In the genomic region with DNA sequence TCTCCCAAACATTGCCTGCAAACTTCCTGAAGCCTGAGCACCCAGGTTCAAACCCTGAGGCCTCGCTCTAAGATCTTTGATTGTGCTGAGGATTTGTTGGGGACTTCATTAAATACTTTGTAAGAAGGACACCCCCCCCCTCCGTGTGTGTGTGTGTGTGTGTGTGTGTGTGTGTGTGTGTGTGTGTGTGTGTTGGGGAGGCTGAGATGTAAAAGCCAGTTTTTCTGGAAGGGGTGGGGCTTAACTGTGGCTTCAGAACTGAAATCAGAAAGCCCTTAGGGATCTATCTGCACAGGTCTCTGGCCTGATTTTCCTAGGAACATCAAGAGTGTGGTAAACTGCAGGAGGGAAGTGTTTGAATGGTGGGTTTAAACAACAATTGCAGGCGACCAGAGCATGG, we compare ENCODE assay signal across 9 mouse cellular contexts. TPM values are rescaled to one million over a fixed set of nuclear protein-coding genes. Genes with fewer than 3 reads are reported as not detected.
DNase-seq lines count a peak whose midpoint lies in the region; ATAC-seq and TF ChIP-seq lines count a peak whose summit lies in the region.
"Had no signal": no experiment of that assay in that cellular context is flagged by ENCODE, and none has a peak within 500 bp of the region (broad histone marks: within the 10 kb centered on the region; RNA-seq: fewer than 3 reads in every experiment).

No protein-coding gene starts in this region.

- H3K36me3 ChIP-seq in hindbrain, embryonic 12.5 days = no peaks in the 10 kb centered on the region
- H3K36me3 ChIP-seq in neural tube, embryonic 12.5 days = no peaks in the 10 kb centered on the region

- WGBS in cerebellum, adult 2 months = 57% methylated on average over 3 of the region's 3 CpGs
- WGBS in hindbrain, embryonic 12.5 days = 24% methylated on average over 3 of the region's 3 CpGs
- WGBS in neural tube, embryonic 12.5 days = 25% methylated on average over 3 of the region's 3 CpGs

- ATAC-seq in hindbrain, embryonic 12.5 days (ENCODE audit: low FRiP score) = no peak; the same call in 1 of the 2 replicates
- no peak for ATAC-seq in neural tube, embryonic 12.5 days (ENCODE audit: low FRiP score, low read depth)

- intact Hi-C loops in left cerebral cortex, postnatal 25 days (cut with DNase I) = loop anchor here (5.0 kb wide), 1 partner anchor 200 kb away; no protein-coding TSS in a partner anchor
- intact Hi-C loops in left cerebral cortex, postnatal 4 days (cut with DNase I) = no loop called here

- peak overlapping the region; percentile 94 for H3K4me2 ChIP-seq in hindbrain, embryonic 12.5 days (replicated peaks)
- H3K4me2 ChIP-seq in neural tube, embryonic 12.5 days (replicated peaks) = peak overlapping the region; percentile 98

- H3K27ac ChIP-seq in cerebellum, adult 2 months (ENCODE audit: insufficient read depth, low read length) = no peak overlapping the region
- H3K27ac ChIP-seq in hindbrain, embryonic 12.5 days = no peak overlapping the region
- no peak overlapping the region for H3K27ac ChIP-seq in neural tube, embryonic 12.5 days

- H3K4me1 ChIP-seq in cerebellum, adult 2 months (ENCODE audit: control insufficient read depth, insufficient read depth, low read length) = no peaks in the 10 kb centered on the region
- peaks cover 21% of the 10 kb centered on the region for H3K4me1 ChIP-seq in hindbrain, embryonic 12.5 days
- peaks cover 26% of the 10 kb centered on the region for H3K4me1 ChIP-seq in neural tube, embryonic 12.5 days

- peak in 1 of 2 experiments; percentile 12 for DNase-seq in cerebellum, adult 2 months
- DNase-seq in cerebellum, adult 8-10 months = no peak
- DNase-seq in left cerebral cortex, postnatal 25 days (ENCODE audit: low spot score in 2 of 2) = peak; percentile 16 to 30
- no peak for DNase-seq in left cerebral cortex, postnatal 4 days
- DNase-seq in T-cell, adult 2 months (ENCODE audit: low spot score) = no peak
- DNase-seq in adrenal gland, adult 2 months = no peak

- no peak for TF ChIP-seq POLR2A in cerebellum, adult 2 months (IDR thresholded peaks at IDR 0.05; ENCODE audit: borderline replicate concordance, insufficient read depth, low read length)

- peak overlapping the region; percentile 70 for H3K4me3 ChIP-seq in cerebellum, adult 2 months (replicated peaks; ENCODE audit: insufficient read depth, low read depth, low read length)
- H3K4me3 ChIP-seq in hindbrain, embryonic 12.5 days = peak overlapping the region; percentile 67
- H3K4me3 ChIP-seq in neural tube, embryonic 12.5 days = peak overlapping the region; percentile 55

- H3K9ac ChIP-seq in hindbrain, embryonic 12.5 days = peak overlapping the region; percentile 64
- H3K9ac ChIP-seq in neural tube, embryonic 12.5 days = no peak overlapping the region

- TF ChIP-seq CTCF in cerebellum, adult 2 months (IDR thresholded peaks at IDR 0.05; ENCODE audit: borderline replicate concordance, insufficient read depth, low read depth, low read length) = no peak

- no peaks in the 10 kb centered on the region for H3K9me3 ChIP-seq in hindbrain, embryonic 12.5 days (replicated peaks)
- no peaks in the 10 kb centered on the region for H3K9me3 ChIP-seq in neural tube, embryonic 12.5 days

- H3K27me3 ChIP-seq in cerebellum, adult 2 months (ENCODE audit: control insufficient read depth, insufficient read depth, low read length) = no peaks in the 10 kb centered on the region
- peaks cover 57% of the 10 kb centered on the region for H3K27me3 ChIP-seq in hindbrain, embryonic 12.5 days
- H3K27me3 ChIP-seq in neural tube, embryonic 12.5 days (replicated peaks) = peaks cover 42% of the 10 kb centered on the region

RNA-seq across cellular contexts. Expression of gene Pgr, which starts 2.6 kb away (rescaled TPM):
- 3.0 and 3.2 TPM in 2 replicates for polyA plus RNA-seq in cerebellum, adult 2 months (2012; rRNA removed)
- 10 to 100 TPM; 19.2 to 20.1 TPM for total RNA-seq in left cerebral cortex, postnatal 25 days (2021)
- 1 to 10 TPM; 6.2 to 6.3 TPM for total RNA-seq in left cerebral cortex, postnatal 4 days (2021)
- polyA plus RNA-seq in hindbrain, embryonic 12.5 days (2016; fragmentation: Nextera tagmentation; extraction: Ambion mirVana) = 0.59 and 0.87 TPM in 2 replicates
- polyA plus RNA-seq in neural tube, embryonic 12.5 days (2016; fragmentation: Nextera tagmentation; extraction: Ambion mirVana) = 0.66 and 0.89 TPM in 2 replicates
- under 1 TPM; 0.14 to 0.38 TPM for total RNA-seq in adrenal gland, adult 2 months (2021)
- 0.29 and 0.35 TPM in 2 replicates for polyA plus RNA-seq in adrenal gland, adult 2 months (2012; rRNA removed)
- polyA plus RNA-seq: liver, embryonic 16.5 days had no signal

Comparison
In these comparisons a context has a peak if more than half of its experiments do, and no peak if none do; other contexts are left out.
1. DNase-seq: peak in left cerebral cortex, postnatal 25 days (2 of 2); none in cerebellum, adult 8-10 months (single experiment), left cerebral cortex, postnatal 4 days (single experiment), T-cell, adult 2 months (single experiment) and adrenal gland, adult 2 months (single experiment).
2. Peak in every context shown above with its lines, with median percentiles within 50 percentile points of each other: H3K4me3 ChIP-seq.